Mouse (Mus musculus): ENCODE data around the gene Gh. TPM values are rescaled to one million over a fixed set of nuclear protein-coding genes. Genes with fewer than 3 reads are reported as not detected.

Gh gene
- total and polyA plus RNA-seq, 3 experiments = not detected

DNA sequence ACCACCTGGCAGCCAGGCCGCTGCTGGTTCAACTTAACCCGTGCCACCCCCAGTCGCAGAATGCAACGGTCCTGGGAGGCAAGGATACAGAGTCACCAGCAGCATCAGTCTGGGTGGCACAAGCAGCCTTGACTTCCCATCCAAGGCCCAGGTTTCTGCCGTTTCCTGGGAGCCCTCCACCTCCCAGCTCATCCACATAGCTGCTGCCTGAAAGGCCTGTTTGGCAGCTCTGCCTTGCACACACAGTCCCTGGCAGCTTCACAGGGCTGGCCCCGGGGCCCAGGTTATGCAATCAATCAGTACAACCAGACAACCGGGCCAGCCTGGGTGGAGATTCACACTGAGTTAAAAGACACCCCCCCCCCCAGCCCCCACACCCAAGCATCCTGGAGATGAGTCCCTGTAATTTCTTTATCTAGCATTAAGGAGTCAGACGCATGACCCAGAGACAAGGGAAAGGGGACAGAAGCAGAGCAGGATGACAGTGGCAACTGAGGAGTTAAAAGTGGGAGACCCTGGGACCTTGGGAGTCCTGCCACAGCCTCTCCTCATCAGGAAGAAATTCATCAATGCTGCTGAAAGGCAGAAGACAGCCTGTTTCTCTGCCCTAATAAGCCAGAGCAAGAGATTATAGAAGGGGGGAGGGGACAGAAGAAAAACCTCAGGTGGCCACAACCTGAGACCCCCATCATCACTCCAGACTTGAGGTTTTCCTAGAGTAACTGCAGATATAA lies 33.2 kb downstream of the Gh start:
- no peak for DNase-seq (ENCODE audit: low spot score)

DNA sequence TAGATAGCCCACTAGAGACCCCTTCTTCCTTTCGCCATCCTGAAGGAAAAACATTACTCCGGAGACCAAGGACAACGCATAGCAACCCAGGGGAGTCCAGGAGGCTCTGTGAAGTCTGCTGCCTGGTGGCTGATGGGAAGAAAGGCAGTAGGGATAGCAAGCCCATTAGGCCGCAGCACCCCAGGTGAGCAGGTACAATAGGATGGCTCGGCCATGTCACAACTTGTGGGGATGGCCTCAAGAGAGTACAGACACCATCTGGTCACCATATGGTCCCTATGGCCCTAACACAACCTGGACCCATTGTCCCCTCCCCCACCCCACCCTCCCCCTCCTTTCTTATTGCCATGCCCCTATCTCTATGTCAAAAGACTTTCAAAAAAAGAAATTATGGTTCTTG lies 33.8 kb downstream of the Gh start:
- DNase-seq (ENCODE audit: low spot score) (no peak), ATAC-seq (ENCODE audit: extremely low read depth, insufficient number of reproducible peaks, low FRiP score, poor library complexity, severe bottlenecking) (no peak)
- Histone ChIP-seq H3K4me3 (ENCODE audit: low read depth, low read length) (peak overlapping the region; percentile 51; the same call in 1 of the 2 replicates), H3K9me3 (replicated peaks) (no peaks in the 10 kb centered on the region), H3K27me3 (ENCODE audit: insufficient read depth, low read length) (no peaks in the 10 kb centered on the region), H3K4me1 (ENCODE audit: insufficient read depth, low read depth, low read length) (peaks cover 50% of the 10 kb centered on the region), H3K36me3 (replicated peaks) (peaks cover 82% of the 10 kb centered on the region)
- no peak for TF ChIP-seq GATA2 (IDR thresholded peaks at IDR 0.05; ENCODE audit: borderline replicate concordance, low read depth, low read length)
- no peak for TF ChIP-seq POLR2AphosphoS5 (IDR thresholded peaks at IDR 0.05; ENCODE audit: insufficient replicate concordance, low read depth, low read length)
- no peak for TF ChIP-seq TAL1 (conservative IDR thresholded peaks at IDR 0.05; ENCODE audit: low read depth, low read length)
- no peak for TF ChIP-seq CTCF (IDR thresholded peaks at IDR 0.05; ENCODE audit: low read depth, low read length)
- TF ChIP-seq GATA1 (IDR thresholded peaks at IDR 0.05; ENCODE audit: borderline replicate concordance, low read length) = no peak

More for the DNA sequence above, 33.2 kb downstream of the Gh start:
- TF ChIP-seq POLR2AphosphoS5 (IDR thresholded peaks at IDR 0.05; ENCODE audit: insufficient replicate concordance, low read depth, low read length) (no peak), GATA2 (IDR thresholded peaks at IDR 0.05; ENCODE audit: borderline replicate concordance, low read depth, low read length) (no peak), TAL1 (conservative IDR thresholded peaks at IDR 0.05; ENCODE audit: low read depth, low read length) (no peak), CTCF (IDR thresholded peaks at IDR 0.05; ENCODE audit: low read depth, low read length) (no peak), GATA1 (IDR thresholded peaks at IDR 0.05; ENCODE audit: borderline replicate concordance, low read length) (no peak)
- Histone ChIP-seq H3K36me3 (replicated peaks) (peaks cover 76% of the 10 kb centered on the region), H3K27me3 (ENCODE audit: insufficient read depth, low read length) (no peaks in the 10 kb centered on the region), H3K4me3 (ENCODE audit: low read depth, low read length) (peak overlapping the region; percentile 51; the same call in 1 of the 2 replicates), H3K9me3 (replicated peaks) (no peaks in the 10 kb centered on the region), H3K4me1 (ENCODE audit: insufficient read depth, low read depth, low read length) (peaks cover 51% of the 10 kb centered on the region)
- no peak for ATAC-seq (ENCODE audit: extremely low read depth, insufficient number of reproducible peaks, low FRiP score, poor library complexity, severe bottlenecking)

DNA sequence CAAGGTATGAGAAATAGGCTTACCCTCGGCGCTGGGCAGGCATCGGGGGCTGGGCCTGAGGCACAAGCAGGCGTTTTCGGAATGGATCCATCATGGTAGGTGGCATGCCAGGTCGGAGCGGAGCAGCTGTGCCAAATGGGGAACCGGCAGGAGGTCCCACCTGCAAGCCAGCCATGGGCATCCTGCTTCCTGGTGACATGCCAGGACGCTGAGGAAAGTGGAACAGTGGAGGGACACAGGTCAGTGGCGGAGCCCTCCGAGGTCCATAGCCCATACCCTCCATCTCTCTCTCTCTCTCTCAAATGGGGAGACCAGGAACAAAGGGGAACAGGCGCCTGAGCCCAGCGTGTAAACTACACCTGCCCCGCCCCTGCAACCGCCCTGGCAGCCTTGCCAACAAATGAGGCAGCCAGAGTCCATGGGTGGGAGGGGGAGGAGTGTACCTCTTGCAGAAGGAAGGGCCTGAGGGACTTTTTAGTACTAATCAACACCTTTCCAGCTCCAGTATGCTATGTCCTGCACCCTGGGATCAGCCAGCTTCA lies 34.3 kb downstream of the Gh start:
- Histone ChIP-seq H3K9me3 (replicated peaks) (no peaks in the 10 kb centered on the region), H3K4me1 (ENCODE audit: insufficient read depth, low read depth, low read length) (peaks cover 50% of the 10 kb centered on the region), H3K36me3 (replicated peaks) (peaks cover 87% of the 10 kb centered on the region), H3K27me3 (ENCODE audit: insufficient read depth, low read length) (no peaks in the 10 kb centered on the region), H3K4me3 (ENCODE audit: low read depth, low read length) (no peak overlapping the region; the same call in 1 of the 2 replicates)
- DNase-seq (ENCODE audit: low spot score) (no peak), ATAC-seq (ENCODE audit: extremely low read depth, insufficient number of reproducible peaks, low FRiP score, poor library complexity, severe bottlenecking) (no peak)
- TF ChIP-seq CTCF (IDR thresholded peaks at IDR 0.05; ENCODE audit: low read depth, low read length) = no peak
- no peak for TF ChIP-seq POLR2AphosphoS5 (IDR thresholded peaks at IDR 0.05; ENCODE audit: insufficient replicate concordance, low read depth, low read length)
- no peak for TF ChIP-seq GATA2 (IDR thresholded peaks at IDR 0.05; ENCODE audit: borderline replicate concordance, low read depth, low read length)
- no peak for TF ChIP-seq GATA1 (IDR thresholded peaks at IDR 0.05; ENCODE audit: borderline replicate concordance, low read length)
- no peak for TF ChIP-seq TAL1 (conservative IDR thresholded peaks at IDR 0.05; ENCODE audit: low read depth, low read length)

DNA sequence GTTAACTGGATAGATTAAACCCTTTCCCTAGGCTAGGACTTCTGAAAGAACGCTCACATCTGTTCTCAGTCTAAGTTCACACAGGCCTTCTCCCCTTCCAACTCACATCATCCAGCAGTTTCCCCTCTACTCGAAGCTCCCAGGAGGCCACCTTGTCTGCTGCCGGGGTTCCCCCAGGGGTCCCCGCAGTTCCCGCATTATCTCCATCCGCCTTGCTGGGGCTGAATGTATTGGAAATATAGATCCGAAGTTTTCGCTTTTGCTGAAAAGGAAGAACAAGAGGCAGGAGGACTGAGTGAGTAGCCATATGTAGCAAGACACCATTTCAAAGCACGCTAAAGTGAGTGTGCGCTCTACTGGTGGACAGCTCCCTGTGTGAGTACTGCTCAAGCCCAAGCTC lies 35.2 kb downstream of the Gh start:
- H3K9me3 ChIP-seq (replicated peaks) = no peaks in the 10 kb centered on the region
- H3K4me3 ChIP-seq (ENCODE audit: low read depth, low read length) = no peak overlapping the region
- peaks cover 51% of the 10 kb centered on the region for H3K4me1 ChIP-seq (ENCODE audit: insufficient read depth, low read depth, low read length)
- no peaks in the 10 kb centered on the region for H3K27me3 ChIP-seq (ENCODE audit: insufficient read depth, low read length)
- no peak for ATAC-seq (ENCODE audit: extremely low read depth, insufficient number of reproducible peaks, low FRiP score, poor library complexity, severe bottlenecking)
- no peak for TF ChIP-seq GATA1 (IDR thresholded peaks at IDR 0.05; ENCODE audit: borderline replicate concordance, low read length)
- TF ChIP-seq GATA2 (IDR thresholded peaks at IDR 0.05; ENCODE audit: borderline replicate concordance, low read depth, low read length) = no peak
- no peak for TF ChIP-seq TAL1 (conservative IDR thresholded peaks at IDR 0.05; ENCODE audit: low read depth, low read length)
- TF ChIP-seq CTCF (IDR thresholded peaks at IDR 0.05; ENCODE audit: low read depth, low read length) = no peak
- no peak for DNase-seq (ENCODE audit: low spot score)
- H3K36me3 ChIP-seq (replicated peaks) = peaks cover 95% of the 10 kb centered on the region

DNA sequence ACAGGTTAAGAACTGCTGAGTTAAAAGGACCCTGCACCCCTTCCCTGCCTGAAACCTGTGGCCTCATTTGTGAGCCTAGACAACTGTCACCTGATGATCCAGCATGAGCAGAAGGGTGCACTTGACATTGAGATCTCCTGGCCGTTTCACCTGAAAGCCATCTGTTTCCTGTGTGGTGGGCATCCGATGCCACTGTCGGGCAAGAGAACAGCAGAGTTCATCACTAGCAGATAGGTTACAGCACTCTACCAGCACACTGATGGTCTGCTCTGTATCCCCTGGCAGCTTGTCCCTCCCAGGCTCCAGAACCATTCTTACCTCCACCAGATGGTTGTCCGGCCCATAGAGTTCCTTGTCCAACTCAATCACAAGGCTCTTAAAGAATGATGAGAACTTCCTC lies 36.1 kb downstream of the Gh start:
- Histone ChIP-seq H3K4me3 (ENCODE audit: low read depth, low read length) (no peak overlapping the region), H3K27me3 (ENCODE audit: insufficient read depth, low read length) (no peaks in the 10 kb centered on the region), H3K9me3 (replicated peaks) (no peaks in the 10 kb centered on the region), H3K4me1 (ENCODE audit: insufficient read depth, low read depth, low read length) (peaks cover 45% of the 10 kb centered on the region), H3K36me3 (replicated peaks) (peaks cover 96% of the 10 kb centered on the region)
- no peak for ATAC-seq (ENCODE audit: extremely low read depth, insufficient number of reproducible peaks, low FRiP score, poor library complexity, severe bottlenecking)
- TF ChIP-seq GATA1 (IDR thresholded peaks at IDR 0.05; ENCODE audit: borderline replicate concordance, low read length) (no peak), GATA2 (IDR thresholded peaks at IDR 0.05; ENCODE audit: borderline replicate concordance, low read depth, low read length) (no peak), POLR2AphosphoS5 (IDR thresholded peaks at IDR 0.05; ENCODE audit: insufficient replicate concordance, low read depth, low read length) (no peak), CTCF (IDR thresholded peaks at IDR 0.05; ENCODE audit: low read depth, low read length) (no peak), TAL1 (conservative IDR thresholded peaks at IDR 0.05; ENCODE audit: low read depth, low read length) (no peak)
- DNase-seq (ENCODE audit: low spot score) = no peak

DNA sequence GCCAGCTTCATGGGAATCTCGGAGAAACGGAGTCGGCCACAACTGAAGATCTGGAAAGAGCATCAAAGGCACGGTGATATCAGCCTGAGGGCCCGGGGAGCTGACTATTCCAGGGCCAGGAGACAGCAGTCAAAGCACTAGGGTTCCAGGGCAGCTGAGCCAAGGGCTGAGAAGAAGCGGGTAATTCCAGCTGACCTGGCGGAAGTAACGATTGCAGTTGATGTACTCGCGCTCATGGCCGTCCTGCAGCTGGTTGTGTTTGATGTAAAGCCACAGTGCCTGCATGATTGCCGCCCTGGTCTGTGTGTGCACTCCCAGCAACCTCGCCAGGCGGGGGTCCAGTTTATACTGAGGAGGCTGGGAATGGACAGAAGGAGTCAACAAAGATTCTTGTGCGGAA lies 36.7 kb downstream of the Gh start:
- H3K27me3 ChIP-seq (ENCODE audit: insufficient read depth, low read length) = no peaks in the 10 kb centered on the region
- peaks cover 92% of the 10 kb centered on the region for H3K36me3 ChIP-seq (replicated peaks)
- no peak overlapping the region for H3K4me3 ChIP-seq (ENCODE audit: low read depth, low read length)
- no peak for DNase-seq (ENCODE audit: low spot score)
- ATAC-seq (ENCODE audit: extremely low read depth, insufficient number of reproducible peaks, low FRiP score, poor library complexity, severe bottlenecking) = no peak
- TF ChIP-seq GATA2 (IDR thresholded peaks at IDR 0.05; ENCODE audit: borderline replicate concordance, low read depth, low read length) (no peak), CTCF (IDR thresholded peaks at IDR 0.05; ENCODE audit: low read depth, low read length) (no peak), TAL1 (conservative IDR thresholded peaks at IDR 0.05; ENCODE audit: low read depth, low read length) (no peak), POLR2AphosphoS5 (IDR thresholded peaks at IDR 0.05; ENCODE audit: insufficient replicate concordance, low read depth, low read length) (no peak), GATA1 (IDR thresholded peaks at IDR 0.05; ENCODE audit: borderline replicate concordance, low read length) (no peak)
- peaks cover 40% of the 10 kb centered on the region for H3K4me1 ChIP-seq (ENCODE audit: insufficient read depth, low read depth, low read length)
- no peaks in the 10 kb centered on the region for H3K9me3 ChIP-seq (replicated peaks)
